Mouse (Mus musculus): ENCODE data around the gene Zfp263. TPM values are rescaled to one million over a fixed set of nuclear protein-coding genes. Genes with fewer than 3 reads are reported as not detected.

Gene Zfp263
- 25.3 and 25.4 TPM in 2 replicates for polyA plus RNA-seq (2015; fragmentation: Nextera tagmentation; extraction: Ambion mirVana)

DNA sequence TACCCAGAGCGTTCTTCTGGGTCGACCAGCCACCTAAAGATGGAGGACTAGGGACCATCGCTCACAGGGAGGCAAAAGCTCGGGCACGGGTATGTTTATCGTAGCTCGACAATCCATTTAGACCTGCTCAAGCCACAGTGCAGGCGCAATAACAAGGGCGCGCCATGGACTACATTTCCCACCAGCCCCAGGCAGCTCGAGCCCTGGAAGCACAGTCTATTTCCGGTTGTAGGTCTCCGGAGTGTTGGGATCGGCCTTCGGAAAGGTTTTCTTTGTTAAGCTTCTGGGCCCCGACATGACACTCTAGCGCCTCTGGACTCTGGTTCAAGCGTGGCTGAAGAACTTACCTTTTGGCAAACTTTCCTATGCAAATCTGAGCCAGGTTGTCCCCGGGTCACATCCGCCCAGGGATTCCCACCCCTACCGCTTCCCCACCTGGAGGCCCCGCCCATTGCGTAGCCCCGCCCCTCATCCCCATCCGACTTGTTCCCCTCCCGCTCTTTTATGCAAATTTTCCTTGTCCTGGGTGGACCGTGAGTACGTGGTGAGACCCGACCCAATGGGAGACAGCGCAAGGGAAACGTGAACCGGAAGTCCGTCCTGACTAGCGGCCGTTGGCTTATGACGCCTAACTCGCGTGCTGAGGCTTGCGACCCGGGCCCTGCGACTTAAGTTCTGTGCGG lies at the start of gene Zfp263:
Zfp263 (plus strand) TSS at position 591 of the 683 bp plus-strand sequence.
- Histone ChIP-seq H3K9ac (replicated peaks; ENCODE audit: low read depth) (peak within 1 kb of the TSS; percentile 79), H3K4me2 (replicated peaks; ENCODE audit: low read depth, low read length) (peak within 1 kb of the TSS; percentile 94), H3K36me3 (ENCODE audit: insufficient read depth, low read length) (peaks cover 7% of the 10 kb centered on the region; the same call in 1 of the 2 replicates), H3K27ac (ENCODE audit: low read length) (peak within 1 kb of the TSS; percentile 96), H3K4me1 (ENCODE audit: insufficient read depth, low read depth, low read length) (peaks cover 13% of the 10 kb centered on the region; the same call in 1 of the 2 replicates), H3K9me3 (ENCODE audit: low read length) (peaks cover 2% of the 10 kb centered on the region; the same call in 1 of the 2 replicates), H3K27me3 (replicated peaks; ENCODE audit: insufficient read depth, low read length) (no peaks in the 10 kb centered on the region), H3K4me3 (ENCODE audit: low read depth, low read length) (peak within 1 kb of the TSS; percentile 81)
- TF ChIP-seq EP300 (IDR thresholded peaks at IDR 0.05), result no peak
- no peak; the same call in 1 of the 2 replicates for TF ChIP-seq CTCF (IDR thresholded peaks at IDR 0.05)
- ATAC-seq (peak; percentile 99), DNase-seq (ENCODE audit: low spot score) (peak; percentile 100)
- WGBS, result 0% methylated on average over 42 of the region's 42 CpGs

DNA sequence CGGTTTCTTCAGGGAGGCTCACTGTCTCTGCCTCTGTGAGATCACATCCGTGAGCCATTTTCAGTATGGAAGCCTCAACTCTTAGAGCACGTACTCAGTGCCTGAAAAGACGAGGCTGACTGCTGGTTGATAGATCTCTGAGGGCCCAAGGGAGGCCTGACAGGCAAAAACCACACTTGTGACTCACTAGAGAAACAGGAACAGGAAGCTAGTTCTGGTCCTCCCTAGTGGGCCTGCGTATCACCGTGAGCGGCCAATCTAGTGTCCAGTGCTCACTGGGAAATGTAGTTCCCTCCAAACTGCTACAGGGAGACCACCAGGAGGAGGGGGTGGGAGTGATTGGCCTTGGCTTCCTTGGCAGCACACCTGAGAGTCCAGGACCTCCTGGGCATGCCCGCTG lies 44.6 kb upstream of the Zfp263 start:
- H3K4me2 ChIP-seq (replicated peaks; ENCODE audit: low read depth, low read length), result no peak overlapping the region
- TF ChIP-seq EP300 (IDR thresholded peaks at IDR 0.05), result no peak
- TF ChIP-seq CTCF (IDR thresholded peaks at IDR 0.05), result no peak
- 77% methylated on average over 8 of the region's 8 CpGs for WGBS
- no peaks in the 10 kb centered on the region for H3K9me3 ChIP-seq (ENCODE audit: low read length)
- no peak overlapping the region for H3K4me3 ChIP-seq (ENCODE audit: low read depth, low read length)
- H3K27me3 ChIP-seq (replicated peaks; ENCODE audit: insufficient read depth, low read length), result no peaks in the 10 kb centered on the region
- no peaks in the 10 kb centered on the region for H3K36me3 ChIP-seq (ENCODE audit: insufficient read depth, low read length)
- H3K9ac ChIP-seq (replicated peaks; ENCODE audit: low read depth), result no peak overlapping the region
- H3K27ac ChIP-seq (ENCODE audit: low read length), result no peak overlapping the region
- peak; percentile 24 for DNase-seq (ENCODE audit: low spot score)
- no peak for ATAC-seq
- H3K4me1 ChIP-seq (ENCODE audit: insufficient read depth, low read depth, low read length), result no peaks in the 10 kb centered on the region

DNA sequence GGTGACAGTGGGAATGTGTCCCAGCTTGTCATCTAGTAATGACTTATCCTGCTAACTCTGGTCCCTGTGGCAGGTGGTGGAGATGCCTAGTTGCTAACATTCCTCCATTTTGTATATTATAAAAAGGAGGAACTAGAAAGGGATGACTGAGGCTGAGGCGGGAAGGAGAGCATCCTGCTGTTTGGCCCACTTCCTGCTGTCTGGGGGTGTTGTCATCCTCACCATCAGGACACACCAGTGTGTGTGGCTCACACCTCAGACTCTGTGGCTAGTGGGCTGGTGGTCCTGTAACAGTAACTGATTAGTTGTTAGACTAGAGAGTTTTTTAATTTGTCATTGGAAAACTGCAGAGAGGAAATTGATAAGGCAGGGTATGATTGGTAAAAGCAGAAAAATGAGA lies 43.0 kb upstream of the Zfp263 start:
- no peak for ATAC-seq
- Histone ChIP-seq H3K9me3 (ENCODE audit: low read length) (no peaks in the 10 kb centered on the region), H3K4me2 (replicated peaks; ENCODE audit: low read depth, low read length) (no peak overlapping the region), H3K27ac (ENCODE audit: low read length) (no peak overlapping the region), H3K4me1 (ENCODE audit: insufficient read depth, low read depth, low read length) (no peaks in the 10 kb centered on the region), H3K9ac (replicated peaks; ENCODE audit: low read depth) (no peak overlapping the region), H3K4me3 (ENCODE audit: low read depth, low read length) (no peak overlapping the region), H3K27me3 (replicated peaks; ENCODE audit: insufficient read depth, low read length) (no peaks in the 10 kb centered on the region), H3K36me3 (ENCODE audit: insufficient read depth, low read length) (no peaks in the 10 kb centered on the region)
- DNase-seq (ENCODE audit: low spot score), result no peak
- TF ChIP-seq EP300 (IDR thresholded peaks at IDR 0.05) (no peak), CTCF (IDR thresholded peaks at IDR 0.05) (no peak)
- WGBS, result 56% methylated on average over 1 of the region's 1 CpGs

DNA sequence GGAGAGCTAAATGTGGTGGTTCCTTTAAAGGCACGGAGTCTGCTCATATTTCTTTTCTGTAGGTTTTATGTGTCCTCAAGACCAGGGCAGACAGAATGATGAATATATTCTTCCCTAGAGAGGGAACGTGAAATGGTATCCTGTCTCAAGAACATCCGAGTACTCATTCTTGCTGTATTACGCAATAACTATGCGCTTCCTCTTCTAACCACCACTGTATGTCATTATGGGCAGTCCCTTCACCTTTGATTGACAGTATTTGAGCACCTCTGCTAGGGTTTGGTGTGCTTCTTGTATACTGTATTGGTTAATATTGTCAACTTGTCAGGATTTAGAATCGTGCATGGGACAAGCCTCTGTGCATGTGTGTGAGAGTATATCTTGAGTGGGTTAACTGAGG lies 37.2 kb upstream of the Zfp263 start:
- no peak for DNase-seq (ENCODE audit: low spot score)
- no peak for ATAC-seq
- no peaks in the 10 kb centered on the region for H3K9me3 ChIP-seq (ENCODE audit: low read length)
- no peaks in the 10 kb centered on the region for H3K4me1 ChIP-seq (ENCODE audit: insufficient read depth, low read depth, low read length)
- no peak for TF ChIP-seq CTCF (IDR thresholded peaks at IDR 0.05)
- no peak for TF ChIP-seq EP300 (IDR thresholded peaks at IDR 0.05)
- no peaks in the 10 kb centered on the region for H3K36me3 ChIP-seq (ENCODE audit: insufficient read depth, low read length)
- no peaks in the 10 kb centered on the region for H3K27me3 ChIP-seq (replicated peaks; ENCODE audit: insufficient read depth, low read length)
- H3K27ac ChIP-seq (ENCODE audit: low read length), result no peak overlapping the region
- no peak overlapping the region for H3K4me2 ChIP-seq (replicated peaks; ENCODE audit: low read depth, low read length)
- WGBS, result 69% methylated on average over 6 of the region's 6 CpGs
- H3K9ac ChIP-seq (replicated peaks; ENCODE audit: low read depth), result no peak overlapping the region
- no peak overlapping the region for H3K4me3 ChIP-seq (ENCODE audit: low read depth, low read length)

DNA sequence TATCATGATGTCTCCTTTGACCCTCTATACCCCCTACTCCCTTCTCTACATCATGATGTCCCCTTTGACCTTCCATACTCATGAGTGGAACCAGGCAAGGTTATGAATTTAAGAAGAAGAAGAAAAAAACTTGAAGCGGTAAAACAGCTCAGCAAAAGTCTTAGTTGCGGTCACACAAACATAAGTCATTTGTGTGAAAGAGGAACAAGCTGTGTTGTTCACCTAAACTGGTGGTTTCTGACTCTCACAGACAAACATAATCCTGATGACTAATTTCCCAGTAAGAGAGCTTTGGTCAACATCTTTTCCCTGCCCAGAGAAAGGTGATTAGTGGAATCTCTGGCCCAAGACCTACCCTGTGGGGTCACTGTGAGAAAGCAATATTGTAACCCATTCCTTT lies 29.2 kb upstream of the Zfp263 start:
- Histone ChIP-seq H3K27me3 (replicated peaks; ENCODE audit: insufficient read depth, low read length) (no peaks in the 10 kb centered on the region), H3K9me3 (ENCODE audit: low read length) (no peaks in the 10 kb centered on the region), H3K4me2 (replicated peaks; ENCODE audit: low read depth, low read length) (no peak overlapping the region), H3K9ac (replicated peaks; ENCODE audit: low read depth) (no peak overlapping the region), H3K27ac (ENCODE audit: low read length) (no peak overlapping the region), H3K4me1 (ENCODE audit: insufficient read depth, low read depth, low read length) (no peaks in the 10 kb centered on the region), H3K4me3 (ENCODE audit: low read depth, low read length) (no peak overlapping the region), H3K36me3 (ENCODE audit: insufficient read depth, low read length) (no peaks in the 10 kb centered on the region)
- TF ChIP-seq EP300 (IDR thresholded peaks at IDR 0.05), result no peak
- TF ChIP-seq CTCF (IDR thresholded peaks at IDR 0.05), result no peak
- 93% methylated on average over 2 of the region's 2 CpGs for WGBS
- ATAC-seq (no peak), DNase-seq (ENCODE audit: low spot score) (peak; percentile 12)

DNA sequence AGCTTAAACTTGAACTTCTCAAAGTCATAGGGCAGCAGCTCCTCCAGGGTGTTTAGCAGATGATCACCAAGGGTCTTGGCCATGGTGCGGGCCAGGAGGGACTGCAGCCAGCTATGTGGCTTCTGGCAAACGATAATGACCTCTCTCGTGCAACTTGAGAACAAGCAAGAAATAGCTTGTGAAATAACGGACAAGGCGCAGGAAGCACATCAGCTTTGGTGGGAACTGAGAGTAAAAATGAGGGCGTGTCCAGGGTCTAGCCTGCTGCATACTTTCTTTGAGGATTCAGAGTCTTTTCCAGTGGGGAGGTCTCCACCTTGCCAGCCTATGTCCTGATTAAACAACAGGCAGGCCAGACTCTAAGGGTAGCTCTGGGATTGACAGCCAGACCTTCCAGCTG lies 25.9 kb upstream of the Zfp263 start, which contains the start of gene Mefv:
Mefv (minus strand) TSS at position 118 of the 400 bp plus-strand sequence.
- no peaks in the 10 kb centered on the region for H3K27me3 ChIP-seq (replicated peaks; ENCODE audit: insufficient read depth, low read length)
- no peaks in the 10 kb centered on the region for H3K9me3 ChIP-seq (ENCODE audit: low read length)
- 84% methylated on average over 6 of the region's 6 CpGs for WGBS
- no peak within 1 kb of the TSS for H3K9ac ChIP-seq (replicated peaks; ENCODE audit: low read depth)
- no peak within 1 kb of the TSS for H3K4me2 ChIP-seq (replicated peaks; ENCODE audit: low read depth, low read length)
- H3K36me3 ChIP-seq (ENCODE audit: insufficient read depth, low read length), result no peaks in the 10 kb centered on the region
- no peaks in the 10 kb centered on the region for H3K4me1 ChIP-seq (ENCODE audit: insufficient read depth, low read depth, low read length)
- DNase-seq (ENCODE audit: low spot score), result no peak
- no peak within 1 kb of the TSS for H3K27ac ChIP-seq (ENCODE audit: low read length)
- no peak for TF ChIP-seq CTCF (IDR thresholded peaks at IDR 0.05)
- no peak for TF ChIP-seq EP300 (IDR thresholded peaks at IDR 0.05)
- no peak within 1 kb of the TSS for H3K4me3 ChIP-seq (ENCODE audit: low read depth, low read length)
- no peak for ATAC-seq

All from lung, postnatal 0 days (tissue).